Mouse (Mus musculus): Measurements from ENCODE around the gene Alpk1.

DNA sequence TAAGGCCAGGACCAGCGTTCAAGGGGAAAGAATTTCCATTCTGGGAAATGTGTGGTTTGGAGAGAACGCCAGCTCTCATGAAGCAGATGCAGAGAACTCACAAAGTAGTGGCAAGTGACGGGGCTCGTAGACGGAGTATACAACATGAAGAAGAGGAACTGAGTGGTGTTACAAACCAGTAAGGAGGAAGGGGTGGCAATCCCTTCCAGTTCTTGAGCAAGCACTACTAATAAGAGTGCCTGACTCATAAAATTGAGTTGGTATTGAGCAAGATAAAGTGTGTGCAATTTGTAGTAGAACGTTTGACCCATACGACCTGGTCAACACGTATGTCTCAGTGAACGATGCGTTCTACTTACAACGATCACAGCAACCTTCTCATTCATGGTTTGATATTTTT lies 11.2 kb downstream of the Alpk1 start:
- no peak for TF ChIP-seq POLR2A (IDR thresholded peaks at IDR 0.05; ENCODE audit: low read depth, low read length)
- no peak for TF ChIP-seq CTCF (conservative IDR thresholded peaks at IDR 0.05; ENCODE audit: insufficient read depth, insufficient read length, low read depth, low read length)

All from kidney, adult 2 months (tissue).